Mouse (Mus musculus): Measurements from ENCODE around the gene Zfp119b. TPM values are rescaled to one million over a fixed set of nuclear protein-coding genes. Genes with fewer than 3 reads are reported as not detected.
"Not testable (repeated sequence)": the region's sequence is repeated elsewhere in the genome, so short reads cannot be mapped to it uniquely, and the experiment has no call there.

Gene Zfp119b
- total RNA-seq, 2 experiments from 2014 or later = 2.6 to 2.9 TPM

GRCm38 (mm10) chr17:55958584-55958886 is 9.2 kb upstream of the Zfp119b start:
- peak; percentile 3; the same call in 1 of the 2 replicates for ATAC-seq (replicated peaks; ENCODE audit: low FRiP score, poor library complexity, severe bottlenecking)

GRCm38 (mm10) chr17:55957726-55958583 is 8.7 kb upstream of the Zfp119b start:
- ATAC-seq (replicated peaks; ENCODE audit: low FRiP score, poor library complexity, severe bottlenecking) = no peak

GRCm38 (mm10) chr17:55957168-55957567 is 7.9 kb upstream of the Zfp119b start:
- 0 out of 2 replicates have a peak, but pooled peaks have one; percentile 39 for ATAC-seq (replicated peaks; ENCODE audit: low FRiP score, poor library complexity, severe bottlenecking)

- ATAC-seq (replicated peaks; ENCODE audit: low FRiP score, poor library complexity, severe bottlenecking) = no peak
These were observed 7.3 kb upstream of the Zfp119b start for GRCm38 (mm10) chr17:55956591-55956990.

- ATAC-seq (replicated peaks; ENCODE audit: low FRiP score, poor library complexity, severe bottlenecking) = no peak
These were observed 6.8 kb upstream of the Zfp119b start for GRCm38 (mm10) chr17:55956129-55956528.

- ATAC-seq (replicated peaks; ENCODE audit: low FRiP score, poor library complexity, severe bottlenecking) = no peak
These were observed 4.9 kb upstream of the Zfp119b start for GRCm38 (mm10) chr17:55954229-55954628.

GRCm38 (mm10) chr17:55953751-55954150 is 4.5 kb upstream of the Zfp119b start:
- no peak for ATAC-seq (replicated peaks; ENCODE audit: low FRiP score, poor library complexity, severe bottlenecking)

- no peak for ATAC-seq (replicated peaks; ENCODE audit: low FRiP score, poor library complexity, severe bottlenecking)
These were observed 3.2 kb upstream of the Zfp119b start, which contains the start of gene Ebi3 for GRCm38 (mm10) chr17:55952447-55953027. TSS of gene Ebi3 (plus strand) at chr17:55952640.

- no peak for ATAC-seq (replicated peaks; ENCODE audit: low FRiP score, poor library complexity, severe bottlenecking)
These were observed 2.7 kb upstream of the Zfp119b start for GRCm38 (mm10) chr17:55952041-55952440.

- no peak for ATAC-seq (replicated peaks; ENCODE audit: low FRiP score, poor library complexity, severe bottlenecking)
These were observed 1.3 kb upstream of the Zfp119b start for GRCm38 (mm10) chr17:55950601-55951000.

GRCm38 (mm10) chr17:55948647-55949046 is 653 bp downstream of the Zfp119b start:
- no peak for ATAC-seq (replicated peaks; ENCODE audit: low FRiP score, poor library complexity, severe bottlenecking)

- no peak for ATAC-seq (replicated peaks; ENCODE audit: low FRiP score, poor library complexity, severe bottlenecking)
These were observed 3.6 kb downstream of the Zfp119b start for GRCm38 (mm10) chr17:55945696-55946095.

- peak; percentile 94 for ATAC-seq (replicated peaks; ENCODE audit: low FRiP score, poor library complexity, severe bottlenecking)
These were observed 4.2 kb downstream of the Zfp119b start for GRCm38 (mm10) chr17:55944866-55945682.

GRCm38 (mm10) chr17:55944387-55944865 is 4.9 kb downstream of the Zfp119b start:
- ATAC-seq (replicated peaks; ENCODE audit: low FRiP score, poor library complexity, severe bottlenecking) = not testable (repeated sequence)

GRCm38 (mm10) chr17:55933191-55933590 is 16.1 kb downstream of the Zfp119b start:
- ATAC-seq (replicated peaks; ENCODE audit: low FRiP score, poor library complexity, severe bottlenecking) = no peak

- peak; percentile 17 for ATAC-seq (replicated peaks; ENCODE audit: low FRiP score, poor library complexity, severe bottlenecking)
These were observed 16.7 kb downstream of the Zfp119b start for GRCm38 (mm10) chr17:55932635-55933034.

- peak; percentile 91 for ATAC-seq (replicated peaks; ENCODE audit: low FRiP score, poor library complexity, severe bottlenecking)
These were observed 17.5 kb downstream of the Zfp119b start for GRCm38 (mm10) chr17:55931553-55932502.

GRCm38 (mm10) chr17:55906669-55907068 is 42.6 kb downstream of the Zfp119b start:
- ATAC-seq (replicated peaks; ENCODE audit: low FRiP score, poor library complexity, severe bottlenecking) = no peak

- ATAC-seq (replicated peaks; ENCODE audit: low FRiP score, poor library complexity, severe bottlenecking) = no peak
These were observed 45.2 kb downstream of the Zfp119b start for GRCm38 (mm10) chr17:55904131-55904530.
